Mouse (Mus musculus) G1E (cell line): ENCODE results near the gene Fam83c.

Experiments used
- CTCF ChIP-seq: IDR thresholded peaks from 2 replicates; pipeline ENCODE4 v1.5.1; 2012; ENCODE audit warnings: low read depth, low read length, inconsistent platforms, mixed read lengths
- GATA1 ChIP-seq: IDR thresholded peaks from 2 replicates; pipeline ENCODE4 v1.6.1; 2012; ENCODE audit warnings: borderline replicate concordance, low read length, inconsistent platforms, mixed read lengths
- TAL1 ChIP-seq: conservative IDR thresholded peaks from 2 replicates; pipeline ENCODE4 v1.6.1; 2012; ENCODE audit warnings: low read depth, low read length, inconsistent platforms, mixed read lengths

DNA sequence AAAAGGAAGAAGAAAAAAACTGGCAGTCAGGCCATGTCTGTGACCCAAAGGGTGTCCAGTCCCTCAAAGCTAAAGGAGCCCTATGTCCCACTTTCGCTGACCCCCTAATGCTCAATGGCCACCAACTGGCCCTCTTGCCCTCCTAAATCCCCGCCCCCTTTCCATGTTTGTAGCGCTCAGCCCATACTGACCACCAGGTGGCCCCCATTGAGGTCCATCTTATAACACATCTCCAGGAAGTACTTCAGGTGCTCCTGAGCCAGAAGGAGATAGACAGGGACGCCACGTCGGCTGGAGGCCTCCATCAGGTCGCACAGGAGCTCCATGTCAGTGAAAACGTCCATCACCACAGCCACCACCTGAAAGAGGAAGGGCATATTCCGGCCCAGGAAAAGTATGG, 3.4 kb downstream of the Fam83c start:
- TF ChIP-seq CTCF = no peak
- TF ChIP-seq GATA1 = no peak
- TF ChIP-seq TAL1 = no peak
